Mouse (Mus musculus) layer of hippocampus, postnatal 25 days (tissue): Measurements from ENCODE around the gene Vdac2. TPM values are rescaled to one million over a fixed set of nuclear protein-coding genes. Genes with fewer than 3 reads are reported as not detected.

Experiments used
- DNase-seq, 2 experiments: peaks; one replicate each; pipeline ENCODE4 v3.0.0; 2022; ENCODE audit warnings: mixed read lengths in 2 of 2, low spot score in 1 of 2; ENCODE audit errors: extremely low spot score in 1 of 2
- total RNA-seq, 2 experiments: library from RNA; stranded (reverse); gene quantifications; 2 replicates each; pipeline ENCODE4 v1.2.3; 2021

The Vdac2 gene
- total RNA-seq, 2 experiments from 2014 or later = 218 to 242 TPM

- DNase-seq = no peak
Measured at GRCm38 (mm10) chr14:21850419-21851127, 25.5 kb downstream of the Vdac2 start.

GRCm38 (mm10) chr14:21851996-21852791 lies 27.2 kb downstream of the Vdac2 start:
- DNase-seq = no peak

- DNase-seq = peak; percentile 51 to 81
Measured at GRCm38 (mm10) chr14:21853456-21854109, 28.5 kb downstream of the Vdac2 start.

- DNase-seq = no peak
Measured at GRCm38 (mm10) chr14:21854271-21854670, 29.2 kb downstream of the Vdac2 start.

- no peak for DNase-seq
Measured at GRCm38 (mm10) chr14:21855961-21856360, 30.9 kb downstream of the Vdac2 start.

GRCm38 (mm10) chr14:21856886-21857285 lies 31.8 kb downstream of the Vdac2 start:
- no peak for DNase-seq

GRCm38 (mm10) chr14:21866291-21866690 lies 41.3 kb downstream of the Vdac2 start:
- DNase-seq = no peak

GRCm38 (mm10) chr14:21866816-21867215 lies 41.8 kb downstream of the Vdac2 start:
- DNase-seq = no peak

GRCm38 (mm10) chr14:21890430-21890829 lies 65.4 kb downstream of the Vdac2 start:
- no peak for DNase-seq

GRCm38 (mm10) chr14:21891581-21892340 lies 66.7 kb downstream of the Vdac2 start:
- no peak for DNase-seq

GRCm38 (mm10) chr14:21892341-21892659 lies 67.3 kb downstream of the Vdac2 start:
- DNase-seq = no peak

Other genes with a start within 250 kb of the Vdac2 start
- gene Dupd1, start 110.7 kb upstream of the Vdac2 start, total RNA-seq = 1 to 10 TPM in 1 of 2 experiments, under 1 TPM in 1; 0.39 to 1.2 TPM
- gene Samd8, start 74.7 kb upstream of the Vdac2 start, total RNA-seq = 10 to 100 TPM; 77.5 to 83.4 TPM
- under 1 TPM in 1 of 2 experiments, not detected in 1; 0.92 TPM for gene Dusp13, start 74.1 kb upstream of the Vdac2 start, total RNA-seq
- gene Comtd1, start 23.7 kb downstream of the Vdac2 start, total RNA-seq = 10 to 100 TPM; 24.7 to 33.0 TPM
- gene Zfp503, start 164.4 kb downstream of the Vdac2 start, total RNA-seq = 1 to 10 TPM; 2.6 to 2.8 TPM
- under 1 TPM in 1 of 2 experiments, not detected in 1; 0.27 TPM for gene Lrmda, start 194.5 kb downstream of the Vdac2 start, total RNA-seq